Mouse (Mus musculus): ENCODE results near the gene Cdca8. TPM values are rescaled to one million over a fixed set of nuclear protein-coding genes. Genes with fewer than 3 reads are reported as not detected.

Gene Cdca8
- polyA plus RNA-seq, 1 experiment from 2014 or later: 176 TPM

DNA sequence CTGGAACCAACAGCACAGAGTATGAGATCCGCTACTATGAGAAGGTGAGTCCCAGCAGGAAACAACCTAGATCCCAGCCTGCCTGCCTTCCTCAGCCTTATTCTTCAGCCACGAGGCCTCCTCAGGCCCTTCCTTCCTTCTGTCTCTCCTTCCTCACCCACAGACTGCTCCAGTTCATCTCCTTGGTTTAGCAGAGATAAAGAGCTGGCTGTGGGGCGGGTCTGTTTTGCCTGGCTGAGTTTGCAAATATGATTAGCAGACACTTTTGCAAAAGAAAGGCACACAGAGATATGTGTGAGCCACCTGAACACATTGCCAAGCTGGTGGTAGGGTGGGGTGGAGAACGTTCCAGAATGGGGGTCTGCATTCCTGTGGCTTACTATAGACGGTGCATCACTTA is 39.2 kb downstream of the Cdca8 start:
- WGBS: 63% methylated on average over 5 of the region's 5 CpGs
- Histone ChIP-seq H3K27me3 (peaks cover 85% of the 10 kb centered on the region), H3K9me3 (no peaks in the 10 kb centered on the region), H3K27ac (no peak overlapping the region), H3K9ac (replicated peaks) (no peak overlapping the region), H3K4me1 (replicated peaks) (peaks cover 2% of the 10 kb centered on the region; the same call in 1 of the 2 replicates), H3K36me3 (no peaks in the 10 kb centered on the region), H3K4me3 (replicated peaks) (no peak overlapping the region), H3K4me2 (no peak overlapping the region)
- no peak for ATAC-seq (ENCODE audit: insufficient number of reproducible peaks, insufficient read depth, low FRiP score, low TSS enrichment, low read depth)

DNA sequence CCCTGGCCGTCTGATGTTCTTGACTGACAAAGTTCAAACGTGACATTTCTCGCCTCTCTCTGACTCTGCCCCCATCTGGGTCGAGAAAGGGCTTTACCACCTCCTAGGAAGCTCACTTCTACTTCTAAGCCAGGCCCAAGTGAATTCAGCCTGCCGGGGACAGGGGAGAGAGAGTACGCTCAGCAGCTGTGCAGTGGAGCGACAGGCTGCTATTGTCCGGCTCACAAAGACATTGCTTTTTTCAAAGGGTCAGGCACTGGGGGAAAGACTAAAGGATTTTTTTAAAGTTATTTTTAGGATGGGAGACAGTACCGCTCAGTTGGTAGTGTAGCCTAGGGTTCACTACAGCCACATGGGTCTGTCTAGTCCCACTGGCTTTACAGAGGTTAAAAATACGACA is 40.7 kb downstream of the Cdca8 start:
- Histone ChIP-seq H3K4me3 (replicated peaks) (no peak overlapping the region), H3K36me3 (no peaks in the 10 kb centered on the region), H3K9ac (replicated peaks) (no peak overlapping the region), H3K4me2 (no peak overlapping the region), H3K27me3 (peaks cover 88% of the 10 kb centered on the region), H3K9me3 (no peaks in the 10 kb centered on the region), H3K27ac (no peak overlapping the region), H3K4me1 (replicated peaks) (peaks cover 11% of the 10 kb centered on the region)
- ATAC-seq (ENCODE audit: insufficient number of reproducible peaks, insufficient read depth, low FRiP score, low TSS enrichment, low read depth): no peak
- WGBS: 71% methylated on average over 10 of the region's 10 CpGs

DNA sequence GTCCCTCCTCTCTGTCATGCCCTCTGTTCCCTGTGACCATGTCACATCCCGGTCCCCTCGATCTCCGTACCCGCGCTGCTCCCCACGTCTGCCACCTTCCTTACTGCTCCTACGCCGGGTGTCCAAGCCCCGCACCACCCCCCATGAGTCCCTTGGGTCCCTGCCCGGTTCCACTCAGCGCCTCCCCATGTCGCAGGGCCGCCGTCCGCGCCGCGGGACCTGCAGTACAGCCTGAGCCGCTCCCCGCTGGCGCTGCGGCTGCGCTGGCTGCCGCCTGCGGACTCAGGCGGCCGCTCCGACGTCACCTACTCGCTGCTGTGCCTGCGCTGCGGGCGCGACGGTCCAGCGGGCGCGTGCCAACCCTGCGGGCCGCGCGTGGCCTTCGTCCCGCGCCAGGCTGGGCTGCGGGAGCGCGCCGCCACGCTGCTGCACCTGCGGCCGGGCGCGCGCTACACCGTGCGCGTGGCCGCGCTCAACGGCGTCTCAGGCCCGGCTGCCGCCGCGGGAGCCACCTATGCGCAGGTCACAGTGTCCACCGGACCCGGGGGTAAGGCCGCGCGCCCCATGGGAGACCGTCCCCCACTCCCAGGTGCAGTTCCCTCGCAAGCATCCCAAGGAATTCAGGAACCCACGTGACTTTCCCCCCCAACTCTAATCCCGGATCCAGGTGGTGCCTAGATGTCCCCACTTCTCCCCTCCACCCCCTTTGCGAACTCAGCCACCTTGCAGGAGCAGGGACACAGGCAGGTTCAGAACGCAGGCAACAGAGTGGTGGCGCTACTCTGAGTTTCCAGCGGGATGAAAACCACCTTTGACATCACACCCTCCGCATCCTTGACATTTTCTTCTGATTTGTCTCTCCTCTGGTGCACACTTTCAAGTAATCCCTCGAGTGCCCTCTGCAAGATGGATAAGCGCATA is 44.3 kb downstream of the Cdca8 start:
- Histone ChIP-seq H3K4me3 (replicated peaks) (peak overlapping the region; percentile 46), H3K4me1 (replicated peaks) (peaks cover 11% of the 10 kb centered on the region), H3K4me2 (peak overlapping the region; percentile 72), H3K9me3 (no peaks in the 10 kb centered on the region), H3K36me3 (no peaks in the 10 kb centered on the region), H3K9ac (replicated peaks) (peak overlapping the region; percentile 47), H3K27ac (no peak overlapping the region), H3K27me3 (peaks cover 97% of the 10 kb centered on the region)
- no peak for ATAC-seq (ENCODE audit: insufficient number of reproducible peaks, insufficient read depth, low FRiP score, low TSS enrichment, low read depth)
- 2% methylated on average over 83 of the region's 83 CpGs for WGBS

DNA sequence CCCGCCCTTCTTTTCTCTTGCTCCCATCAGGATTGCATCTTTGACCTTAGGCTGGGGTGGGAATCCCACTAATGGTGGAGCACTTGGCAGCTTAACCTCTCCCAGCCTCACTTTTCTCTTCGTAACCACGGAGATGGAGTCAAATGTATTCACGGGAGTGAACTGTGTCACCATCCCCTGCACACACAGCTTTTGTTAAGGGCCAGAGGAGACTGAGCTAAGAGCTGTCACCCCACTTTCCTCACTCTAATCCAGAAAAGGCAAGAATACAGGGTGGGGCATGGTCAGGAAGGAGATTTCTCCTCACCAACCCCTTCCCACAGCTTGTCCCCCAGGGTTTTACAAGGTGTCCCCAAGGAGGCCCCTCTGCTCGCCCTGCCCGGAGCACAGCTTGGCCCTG is 45.3 kb downstream of the Cdca8 start:
- Histone ChIP-seq H3K4me1 (replicated peaks) (peaks cover 11% of the 10 kb centered on the region), H3K27me3 (peaks cover 97% of the 10 kb centered on the region), H3K27ac (no peak overlapping the region), H3K4me2 (no peak overlapping the region), H3K4me3 (replicated peaks) (no peak overlapping the region), H3K9me3 (no peaks in the 10 kb centered on the region), H3K9ac (replicated peaks) (no peak overlapping the region), H3K36me3 (no peaks in the 10 kb centered on the region)
- WGBS: 30% methylated on average over 6 of the region's 6 CpGs
- no peak for ATAC-seq (ENCODE audit: insufficient number of reproducible peaks, insufficient read depth, low FRiP score, low TSS enrichment, low read depth)

DNA sequence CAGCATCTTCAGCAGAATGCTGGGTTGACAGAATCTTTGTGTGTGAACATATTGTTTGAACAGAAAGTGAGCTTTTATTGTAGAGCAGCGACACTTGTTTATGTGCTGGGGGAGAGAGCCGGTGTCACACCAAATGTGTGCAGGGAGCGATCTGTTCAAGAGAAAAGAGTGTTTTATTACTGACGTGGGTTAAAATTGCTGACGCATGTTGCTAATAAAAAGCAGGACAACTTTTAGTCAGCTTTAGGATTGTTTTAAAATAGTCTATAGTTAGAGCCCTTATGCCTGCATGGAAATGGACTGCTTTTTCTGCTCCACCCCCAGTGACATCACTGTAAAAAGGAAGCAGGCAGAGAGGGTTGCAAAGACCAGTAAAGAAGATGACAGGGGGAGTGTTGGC is 48.3 kb downstream of the Cdca8 start:
- H3K4me3 ChIP-seq (replicated peaks): no peak overlapping the region
- WGBS: 53% methylated on average over 5 of the region's 5 CpGs
- H3K9ac ChIP-seq (replicated peaks): no peak overlapping the region
- H3K27ac ChIP-seq: no peak overlapping the region
- H3K27me3 ChIP-seq: peaks cover 96% of the 10 kb centered on the region
- no peak for ATAC-seq (ENCODE audit: insufficient number of reproducible peaks, insufficient read depth, low FRiP score, low TSS enrichment, low read depth)
- H3K4me2 ChIP-seq: no peak overlapping the region
- no peaks in the 10 kb centered on the region for H3K36me3 ChIP-seq
- H3K4me1 ChIP-seq (replicated peaks): peaks cover 11% of the 10 kb centered on the region
- H3K9me3 ChIP-seq: no peaks in the 10 kb centered on the region

DNA sequence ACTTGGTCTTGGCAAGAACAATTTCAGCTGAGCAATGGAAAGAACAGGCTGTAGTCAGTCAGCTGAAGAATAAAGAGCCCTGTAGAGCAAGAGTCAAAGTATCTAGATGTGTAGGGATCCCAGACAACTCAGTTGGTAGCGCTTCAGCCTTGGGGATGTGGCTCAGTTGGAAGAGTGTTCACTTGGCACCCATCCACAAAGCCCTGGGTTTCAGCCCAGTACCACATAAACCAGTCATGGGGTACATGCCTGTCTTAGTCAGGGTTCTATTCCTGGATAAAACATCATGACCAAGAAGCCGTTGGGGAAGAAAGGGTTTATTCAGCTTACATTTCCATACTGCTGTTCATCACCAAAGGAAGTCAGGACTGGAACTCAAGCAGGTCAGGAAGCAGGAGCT is 49.2 kb downstream of the Cdca8 start:
- H3K9ac ChIP-seq (replicated peaks): no peak overlapping the region
- H3K4me3 ChIP-seq (replicated peaks): no peak overlapping the region
- no peaks in the 10 kb centered on the region for H3K36me3 ChIP-seq
- H3K27ac ChIP-seq: no peak overlapping the region
- H3K4me2 ChIP-seq: no peak overlapping the region
- no peak for ATAC-seq (ENCODE audit: insufficient number of reproducible peaks, insufficient read depth, low FRiP score, low TSS enrichment, low read depth)
- 87% methylated on average over 2 of the region's 2 CpGs for WGBS
- H3K9me3 ChIP-seq: no peaks in the 10 kb centered on the region
- peaks cover 96% of the 10 kb centered on the region for H3K27me3 ChIP-seq
- peaks cover 9% of the 10 kb centered on the region for H3K4me1 ChIP-seq (replicated peaks)

DNA sequence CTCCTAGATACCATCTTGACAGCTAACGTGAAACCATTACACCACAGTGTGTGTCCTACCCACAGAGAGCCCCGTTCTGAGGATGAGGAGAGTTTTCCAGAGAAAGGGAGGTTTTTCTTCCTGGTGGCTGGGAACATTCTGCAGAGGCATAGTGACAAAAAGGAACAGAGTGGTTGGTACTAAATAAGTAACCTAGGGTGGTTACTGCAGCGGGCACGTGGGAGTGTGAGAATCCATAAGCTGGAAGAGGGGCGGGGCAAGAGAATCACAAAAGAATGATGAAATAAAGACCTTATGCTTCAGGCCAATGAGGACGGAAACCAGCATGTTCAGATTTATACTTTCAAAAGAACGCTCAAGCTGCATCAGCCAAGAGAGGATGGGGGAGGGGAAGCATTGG is 50.4 kb downstream of the Cdca8 start:
- WGBS: 70% methylated on average over 7 of the region's 7 CpGs
- Histone ChIP-seq H3K27ac (no peak overlapping the region), H3K4me1 (replicated peaks) (no peaks in the 10 kb centered on the region), H3K4me2 (no peak overlapping the region), H3K9me3 (no peaks in the 10 kb centered on the region), H3K4me3 (replicated peaks) (no peak overlapping the region), H3K9ac (replicated peaks) (no peak overlapping the region), H3K27me3 (peaks cover 96% of the 10 kb centered on the region), H3K36me3 (no peaks in the 10 kb centered on the region)
- no peak for ATAC-seq (ENCODE audit: insufficient number of reproducible peaks, insufficient read depth, low FRiP score, low TSS enrichment, low read depth)

DNA sequence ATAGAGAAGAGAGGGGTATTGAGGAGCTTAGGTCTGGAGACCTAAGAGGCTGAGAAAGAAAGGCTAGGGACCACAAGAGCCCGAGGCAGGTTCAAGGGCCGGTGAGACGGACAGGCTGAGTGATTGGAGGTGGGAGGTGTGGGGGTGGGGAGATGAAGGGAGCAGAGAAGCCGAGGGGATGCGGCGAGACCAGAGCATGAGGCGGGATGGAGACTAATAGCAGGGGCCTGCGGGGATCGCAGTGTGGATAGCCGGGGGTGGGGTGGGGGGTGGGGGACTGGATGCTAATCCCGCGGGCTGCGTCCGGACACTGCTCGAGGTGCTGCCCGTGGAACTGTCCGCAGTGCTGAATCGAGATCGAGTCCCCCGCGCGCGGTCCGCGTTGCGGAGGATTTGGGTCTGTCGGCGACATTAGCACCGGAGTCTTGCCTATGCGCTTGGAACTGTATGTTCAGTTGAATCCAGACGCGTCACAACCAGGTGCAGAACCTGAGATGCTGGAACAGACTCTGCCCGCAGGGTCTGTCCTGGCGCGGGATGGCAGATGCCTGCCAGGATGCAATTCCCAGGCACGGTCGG is 56.9 kb downstream of the Cdca8 start:
- H3K36me3 ChIP-seq: no peaks in the 10 kb centered on the region
- no peak overlapping the region for H3K27ac ChIP-seq
- H3K9ac ChIP-seq (replicated peaks): no peak overlapping the region
- ATAC-seq (ENCODE audit: insufficient number of reproducible peaks, insufficient read depth, low FRiP score, low TSS enrichment, low read depth): no peak
- H3K4me2 ChIP-seq: peak overlapping the region; percentile 59; the same call in 1 of the 2 replicates
- WGBS: 2% methylated on average over 37 of the region's 37 CpGs
- H3K4me3 ChIP-seq (replicated peaks): peak overlapping the region; percentile 35
- H3K27me3 ChIP-seq: peaks cover 94% of the 10 kb centered on the region
- peaks cover 17% of the 10 kb centered on the region for H3K4me1 ChIP-seq (replicated peaks)
- 0 out of 2 replicates have a peak, but pooled peaks cover 3% of the 10 kb centered on the region for H3K9me3 ChIP-seq

DNA sequence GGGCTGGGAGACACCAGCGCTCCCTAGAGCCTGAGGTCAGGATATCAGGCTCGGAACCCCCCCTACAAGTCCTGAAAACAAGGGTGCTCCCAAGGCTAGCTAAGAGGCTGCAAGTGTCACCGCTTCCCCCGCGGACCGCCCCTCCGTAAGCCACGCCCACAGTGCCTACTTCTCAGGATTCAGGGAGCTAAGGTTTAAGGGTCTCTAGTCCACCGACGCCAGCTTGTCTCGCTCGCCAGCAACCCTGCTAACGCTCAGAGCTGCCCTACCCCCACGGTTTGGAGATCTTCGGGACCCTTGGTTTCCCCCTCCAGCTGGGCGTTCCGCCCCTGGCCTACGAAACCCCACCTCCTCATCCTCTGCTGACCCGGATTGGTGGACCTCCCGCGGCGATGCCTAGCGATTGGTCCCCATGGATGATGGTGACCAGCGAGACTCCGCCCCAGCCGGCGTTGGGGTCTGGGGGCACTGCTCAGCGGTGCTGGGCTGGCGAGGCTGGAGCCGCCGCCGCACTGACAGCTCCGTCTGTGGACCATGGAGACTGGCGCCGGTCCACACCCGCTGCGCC is 57.7 kb downstream of the Cdca8 start:
- Histone ChIP-seq H3K27ac (no peak overlapping the region), H3K4me2 (peak overlapping the region; percentile 59), H3K36me3 (no peaks in the 10 kb centered on the region), H3K4me3 (replicated peaks) (peak overlapping the region; percentile 35), H3K27me3 (peaks cover 87% of the 10 kb centered on the region), H3K9ac (replicated peaks) (no peak overlapping the region), H3K4me1 (replicated peaks) (peaks cover 17% of the 10 kb centered on the region), H3K9me3 (0 out of 2 replicates have a peak, but pooled peaks cover 3% of the 10 kb centered on the region)
- ATAC-seq (ENCODE audit: insufficient number of reproducible peaks, insufficient read depth, low FRiP score, low TSS enrichment, low read depth): peak; percentile 74
- under 1% methylated on average over 37 of the region's 37 CpGs for WGBS

DNA sequence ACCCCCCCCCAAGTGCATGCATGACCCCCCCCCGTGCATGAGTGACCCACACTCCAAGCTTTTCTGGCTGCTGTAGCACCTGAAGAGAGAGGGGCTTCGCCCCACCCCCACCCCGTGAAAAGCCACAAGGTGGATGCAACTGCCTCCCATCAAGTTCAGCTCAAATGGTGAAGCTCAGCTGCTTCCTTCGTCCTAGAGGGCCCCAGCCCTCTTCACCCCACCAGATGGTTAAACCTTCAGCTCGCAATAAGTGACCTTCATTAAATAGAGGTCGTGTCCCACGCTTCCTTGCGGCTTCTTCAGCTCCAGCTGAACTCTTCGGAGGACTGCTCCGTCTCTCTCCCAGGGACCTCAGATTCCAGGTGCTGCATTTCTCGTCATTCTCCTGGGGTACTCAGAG is 58.5 kb downstream of the Cdca8 start, which contains the start of gene Epha10:
TSS of gene Epha10 (plus strand) at position 301 of the 400 bp plus-strand sequence.
- peak within 1 kb of the TSS; percentile 35 for H3K4me3 ChIP-seq (replicated peaks)
- peak within 1 kb of the TSS; percentile 59 for H3K4me2 ChIP-seq
- WGBS: 6% methylated on average over 11 of the region's 11 CpGs
- H3K27me3 ChIP-seq: peaks cover 78% of the 10 kb centered on the region
- H3K9ac ChIP-seq (replicated peaks): no peak within 1 kb of the TSS
- peaks cover 17% of the 10 kb centered on the region for H3K4me1 ChIP-seq (replicated peaks)
- 0 out of 2 replicates have a peak, but pooled peaks cover 3% of the 10 kb centered on the region for H3K9me3 ChIP-seq
- ATAC-seq (ENCODE audit: insufficient number of reproducible peaks, insufficient read depth, low FRiP score, low TSS enrichment, low read depth): no peak
- H3K36me3 ChIP-seq: no peaks in the 10 kb centered on the region
- no peak within 1 kb of the TSS for H3K27ac ChIP-seq

DNA sequence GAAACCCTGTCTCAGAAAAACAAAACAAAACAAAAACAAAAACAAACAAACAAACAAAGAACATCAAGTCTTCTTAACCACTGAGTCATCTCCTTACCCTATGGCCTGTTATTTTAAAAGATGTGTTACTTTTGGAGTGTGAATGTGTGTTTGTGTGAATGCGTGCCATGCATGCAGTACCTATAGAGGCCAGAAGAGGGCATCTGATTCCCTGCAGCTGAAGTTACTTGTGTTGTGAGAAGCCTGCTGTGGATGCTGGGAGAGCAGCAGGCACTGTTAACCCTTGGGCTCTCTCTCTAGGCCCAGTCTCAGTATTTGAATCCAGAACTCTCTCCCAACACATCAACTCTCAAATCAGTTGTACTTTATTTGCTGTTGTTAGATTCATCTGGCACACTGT is 66.4 kb downstream of the Cdca8 start:
- Histone ChIP-seq H3K9me3 (peaks cover 6% of the 10 kb centered on the region; the same call in 1 of the 2 replicates), H3K9ac (replicated peaks) (no peak overlapping the region), H3K4me2 (no peak overlapping the region), H3K27ac (no peak overlapping the region), H3K4me3 (replicated peaks) (no peak overlapping the region), H3K4me1 (replicated peaks) (no peaks in the 10 kb centered on the region), H3K36me3 (no peaks in the 10 kb centered on the region), H3K27me3 (peaks cover under 1% of the 10 kb centered on the region; the same call in 1 of the 2 replicates)
- ATAC-seq (ENCODE audit: insufficient number of reproducible peaks, insufficient read depth, low FRiP score, low TSS enrichment, low read depth): no peak
- WGBS: 93% methylated on average over 1 of the region's 1 CpGs

Data from limb, embryonic 12.5 days (tissue).